Comparison of ENCODE assay signal across 8 mouse cellular contexts in genomic region chr15:80366899-80367298, GRCm38 (mm10).
DNase-seq lines count a peak whose midpoint lies in the region; ATAC-seq lines count a peak whose summit lies in the region.

No protein-coding gene starts in this region.

- intact Hi-C loops in left cerebral cortex, postnatal 25 days (cut with DNase I), result no loop called here
- intact Hi-C loops in left cerebral cortex, postnatal 36 days (cut with DNase I), result no loop called here
- intact Hi-C loops in heart, postnatal 14 days (cut with DNase I), result no loop called here

- peak; percentile 18 to 51 for DNase-seq in left cerebral cortex, postnatal 25 days (ENCODE audit: low spot score in 2 of 2)
- DNase-seq in left cerebral cortex, postnatal 36 days (ENCODE audit: low spot score in 2 of 2), result no peak
- peak; percentile 72 for DNase-seq in embryo, embryonic 11 days
- DNase-seq in kidney, postnatal 36 days, result peak; percentile 7 to 11
- DNase-seq in retina, postnatal 1 day, result peak; percentile 56
- no peak for DNase-seq in heart, postnatal 14 days
- DNase-seq in thymus, postnatal 4 days, result no peak

- no peak for ATAC-seq in megakaryocyte-erythroid progenitor cell, adult 5-6 weeks (replicated peaks; ENCODE audit: low FRiP score, low TSS enrichment, poor library complexity, severe bottlenecking)

Comparison
In these comparisons a context has a peak if more than half of its experiments do, and no peak if none do; other contexts are left out.
1. DNase-seq: peak in left cerebral cortex, postnatal 25 days (2 of 2), embryo, embryonic 11 days (single experiment), kidney, postnatal 36 days (2 of 2) and retina, postnatal 1 day (single experiment); none in left cerebral cortex, postnatal 36 days (0 of 2), heart, postnatal 14 days (0 of 2) and thymus, postnatal 4 days (single experiment).